Mouse (Mus musculus) right cerebral cortex, postnatal 10 days (tissue): Measurements from ENCODE around the gene Aox4.

Experiments used
- DNase-seq, 2 experiments: peaks; one replicate each; pipeline ENCODE4 v3.0.0; 2021; ENCODE audit warnings: low spot score in 2 of 2

The Aox4 gene

GRCm38 (mm10) chr1:58301073-58301472, 90.9 kb downstream of the Aox4 start:
- DNase-seq = no peak

DNA sequence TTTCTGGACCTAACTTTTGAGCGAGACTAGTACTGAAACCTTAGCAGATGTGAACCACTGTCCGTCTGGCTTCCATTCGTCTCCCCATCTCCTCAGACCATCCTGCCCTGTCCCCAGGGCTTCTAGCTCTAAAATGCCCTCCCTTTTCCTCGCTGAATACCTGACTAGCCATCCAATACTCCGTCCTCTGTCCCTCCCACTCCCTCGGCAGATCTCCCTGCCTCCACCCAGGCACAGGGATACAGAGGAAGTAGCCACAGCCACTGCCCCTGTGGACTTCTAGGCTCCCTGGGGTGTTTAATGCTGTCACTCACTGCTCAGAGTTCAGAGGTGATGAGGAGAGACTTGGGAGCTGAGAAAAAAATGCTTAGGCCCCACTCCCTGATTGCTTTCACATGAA, 91.8 kb downstream of the Aox4 start:
- peak in 1 of 2 experiments; percentile 11 for DNase-seq

DNA sequence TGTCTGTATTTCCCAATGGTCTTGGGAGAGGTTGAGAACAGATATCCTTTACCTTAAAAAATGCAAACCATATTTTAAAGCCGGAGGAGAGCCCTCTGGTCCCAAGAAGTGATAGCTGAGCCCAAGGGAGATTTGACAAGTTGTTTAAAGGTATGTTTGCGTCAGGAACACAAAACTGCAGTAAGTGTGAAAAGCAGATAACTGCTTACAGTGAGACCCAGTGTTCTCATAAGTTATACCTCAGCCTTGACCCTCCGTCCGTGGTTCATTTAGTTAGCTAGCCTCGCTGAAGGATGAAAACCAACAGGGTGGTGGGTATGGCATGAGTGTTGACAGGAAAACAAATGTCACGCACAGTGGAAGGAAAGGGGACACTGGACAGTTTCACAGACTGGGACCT, 92.8 kb downstream of the Aox4 start:
- DNase-seq = no peak

DNA sequence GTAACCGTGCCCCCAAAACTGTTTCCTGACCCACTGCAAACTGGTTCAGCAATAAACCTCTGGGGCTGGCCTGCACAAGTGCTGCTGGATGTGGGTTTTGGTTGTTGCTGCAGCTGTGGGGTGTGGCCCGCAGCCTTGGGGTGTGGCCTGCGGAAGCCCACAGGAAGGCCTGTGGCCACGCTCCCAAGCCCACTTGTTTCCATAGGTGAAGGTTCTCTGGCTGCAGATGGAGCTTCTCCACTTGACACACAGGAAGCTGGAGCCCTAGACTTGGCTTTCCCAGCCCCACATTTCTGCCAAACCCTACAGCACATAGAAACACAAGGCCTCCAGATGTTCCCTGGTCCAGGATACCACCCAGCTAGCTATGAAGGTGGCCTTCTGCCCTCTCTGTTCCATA, 93.5 kb downstream of the Aox4 start:
- DNase-seq = peak in 1 of 2 experiments; percentile 16

- DNase-seq = peak in 1 of 2 experiments; percentile 19
Measured at GRCm38 (mm10) chr1:58304296-58304695, 94.1 kb downstream of the Aox4 start.

DNA sequence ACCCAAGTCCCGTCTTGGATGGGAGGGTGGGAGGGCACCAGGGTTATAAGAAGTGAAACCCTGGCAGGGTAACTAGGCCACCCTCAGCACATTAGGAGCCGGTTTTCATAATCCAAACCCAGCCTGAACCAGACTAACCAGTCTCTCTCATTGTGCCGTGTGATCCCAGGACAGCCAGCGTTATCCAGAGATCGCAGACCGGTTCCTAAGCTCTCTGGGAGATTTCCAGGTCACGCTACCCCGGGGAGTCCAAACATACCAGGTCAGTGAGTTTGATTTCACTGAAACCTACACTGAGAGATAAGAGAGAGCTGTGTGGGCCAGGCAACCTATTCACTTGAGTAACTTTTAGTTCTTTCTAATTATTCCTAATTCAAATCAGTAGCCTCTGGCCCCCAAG, 97.0 kb downstream of the Aox4 start:
- DNase-seq = peak in 1 of 2 experiments; percentile 7

DNA sequence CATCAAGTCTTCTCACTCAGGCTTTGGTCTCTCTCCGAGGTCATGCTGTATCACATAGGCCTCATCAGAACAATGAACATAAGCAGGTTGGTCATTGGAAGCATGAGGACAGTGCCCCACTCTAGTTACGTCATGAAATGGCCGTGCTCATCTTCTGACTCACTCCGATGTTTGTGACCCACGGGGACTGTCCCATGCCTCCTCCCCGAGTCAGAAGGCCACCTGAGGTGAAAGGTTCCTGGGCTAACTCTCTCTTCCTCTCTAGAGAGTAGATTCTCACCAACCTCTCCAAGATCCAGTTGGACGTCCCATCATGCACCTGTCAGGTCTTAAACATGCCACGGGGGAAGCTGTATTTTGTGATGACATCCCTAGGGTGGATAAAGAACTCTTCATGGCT, 98.4 kb downstream of the Aox4 start:
- DNase-seq = no peak

DNA sequence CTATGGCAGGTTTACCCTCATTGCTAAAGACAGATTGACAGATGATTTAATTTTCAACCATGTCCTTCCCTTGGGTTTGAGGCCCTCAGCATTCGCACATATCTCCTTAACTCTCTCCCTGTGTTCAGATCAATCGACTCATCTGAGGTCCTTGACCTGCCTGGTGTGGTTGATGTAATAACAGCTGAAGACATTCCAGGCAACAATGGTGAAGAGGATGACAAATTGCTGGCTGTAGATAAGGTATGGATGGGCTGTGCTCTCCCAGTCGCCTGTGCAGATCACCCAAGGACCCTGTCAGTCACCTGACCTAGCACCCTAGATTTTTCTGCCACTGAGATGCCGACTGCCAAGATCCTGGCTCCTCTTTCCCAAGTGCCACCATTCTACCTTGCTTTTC, 99.7 kb downstream of the Aox4 start:
- no peak for DNase-seq

GRCm38 (mm10) chr1:58311221-58311864, 101.1 kb downstream of the Aox4 start:
- peak in 1 of 2 experiments; percentile 13 for DNase-seq

- no peak for DNase-seq
Measured at GRCm38 (mm10) chr1:58313173-58313572, 103.0 kb downstream of the Aox4 start.

DNA sequence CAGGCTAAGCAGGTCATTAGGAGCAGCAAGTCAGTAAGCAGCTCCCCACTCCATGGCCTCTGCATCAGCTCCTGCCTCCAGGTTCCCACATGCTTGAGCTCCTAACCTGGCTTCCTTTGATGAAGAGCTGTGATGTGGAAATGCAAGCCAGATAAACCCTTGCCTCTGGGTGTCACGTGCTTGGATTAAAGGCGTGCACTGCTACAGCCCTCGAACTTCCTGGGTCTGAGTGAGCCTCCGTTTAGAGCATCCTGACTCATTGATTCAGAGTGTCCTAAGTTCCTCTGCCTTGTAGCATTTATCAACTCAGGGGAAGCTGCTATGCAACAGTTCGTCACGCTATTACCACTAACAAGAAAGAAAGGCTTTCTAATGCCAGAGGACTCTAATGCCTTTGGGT, 105.3 kb downstream of the Aox4 start:
- no peak for DNase-seq
